Mouse (Mus musculus): ENCODE measurements around the gene Bcl3. TPM values are rescaled to one million over a fixed set of nuclear protein-coding genes. Genes with fewer than 3 reads are reported as not detected.

The Bcl3 gene
- total and polyA plus RNA-seq, 3 experiments: 3.2 to 25.2 (median 15.8) TPM

- TF ChIP-seq HCFC1 (IDR thresholded peaks at IDR 0.05; ENCODE audit: low read depth, low read length) (peak; percentile 17; the same call in 1 of the 2 replicates), POLR2AphosphoS2 (IDR thresholded peaks at IDR 0.05; ENCODE audit: low read depth, low read length) (no peak), POLR2A (IDR thresholded peaks at IDR 0.05; ENCODE audit: low read depth, low read length) (peak; percentile 61), ELF1 (IDR thresholded peaks at IDR 0.05; ENCODE audit: low read depth, low read length) (no peak; the same call in 1 of the 2 replicates), TCF12 (IDR thresholded peaks at IDR 0.05; ENCODE audit: low read depth, low read length) (0 out of 2 replicates have a peak, but pooled peaks have one; percentile 65), ZNF384 (IDR thresholded peaks at IDR 0.05; ENCODE audit: low read depth, low read length) (no peak), UBTF (IDR thresholded peaks at IDR 0.05; ENCODE audit: low read depth, low read length) (no peak), JUN (IDR thresholded peaks at IDR 0.05; ENCODE audit: insufficient read depth, low read depth, low read length) (no peak), MXI1 (IDR thresholded peaks at IDR 0.05; ENCODE audit: low read depth, low read length) (peak; percentile 72; the same call in 1 of the 2 replicates)
These were observed 1.8 kb upstream of the Bcl3 start (continued) for GRCm38 (mm10) chr7:19824182-19824973.

- in situ Hi-C loops (cut with MboI; ENCODE audit: low pct_ligation_motif_present, low pct_unique_long_range_greater_than_20kb, low sequenced_read_pairs) (no loop called here), dilution Hi-C loops (cut with MboI; ENCODE audit: extremely low pct_ligation_motif_present, extremely low pct_unique_long_range_greater_than_20kb, low sequenced_read_pairs) (no loop called here)
- Histone ChIP-seq H3K27me3 (replicated peaks) (no peaks in the 10 kb centered on the region), H3K4me2 (ENCODE audit: insufficient read depth, low read depth, poor library complexity, severe bottlenecking) (peak overlapping the region; percentile 77), H3K9me3 (replicated peaks; ENCODE audit: low read length) (peaks cover 5% of the 10 kb centered on the region), H3K27ac (ENCODE audit: insufficient read depth, low read depth) (peak overlapping the region; percentile 97), H3K9ac (ENCODE audit: insufficient read depth, low read depth) (peak overlapping the region; percentile 93; the same call in 1 of the 2 replicates), H3K4me3 (replicated peaks in 1 of 3; ENCODE audit: low read depth in 2 of 3, low read length in 2 of 3, poor library complexity in 1 of 3) (peak overlapping the region; percentile 64 to 92 (median 82)), H3K79me2 (replicated peaks; ENCODE audit: control insufficient read depth, extremely low read depth, insufficient read depth, poor library complexity, severe bottlenecking) (peaks cover 34% of the 10 kb centered on the region), H3K36me3 (replicated peaks in 1 of 2; ENCODE audit: control insufficient read depth in 1 of 2, insufficient read depth in 1 of 2, low read length in 1 of 2) (peaks cover 13 to 26% of the 10 kb centered on the region in 2 experiments), H3K4me1 (ENCODE audit: control insufficient read depth in 1 of 2, insufficient read depth in 2 of 2) (peaks cover 24 to 49% of the 10 kb centered on the region in 2 experiments)
- peak; percentile 56 for DNase-seq (ENCODE audit: extremely low read depth)
- no peak for TF ChIP-seq NRF1 (IDR thresholded peaks at IDR 0.05; ENCODE audit: low read depth, low read length)
- no peak for TF ChIP-seq GABPA (IDR thresholded peaks at IDR 0.05; ENCODE audit: insufficient replicate concordance, low read depth, low read length)
- TF ChIP-seq MAZ (IDR thresholded peaks at IDR 0.05; ENCODE audit: low read depth, low read length): peak; percentile 68; the same call in 1 of the 2 replicates
- 0 out of 2 replicates have a peak, but pooled peaks have one; percentile 31 for TF ChIP-seq ELF1 (IDR thresholded peaks at IDR 0.05; ENCODE audit: low read depth, low read length)
- no peak for TF ChIP-seq JUND (conservative IDR thresholded peaks at IDR 0.05; ENCODE audit: low read depth, low read length)
- TF ChIP-seq TBP (conservative IDR thresholded peaks at IDR 0.05; ENCODE audit: low read depth, low read length): no peak
- TF ChIP-seq KAT2A (IDR thresholded peaks at IDR 0.05; ENCODE audit: insufficient replicate concordance, low read length): 0 out of 2 replicates have a peak, but pooled peaks have one; percentile 31
- peak; percentile 19; the same call in 1 of the 2 replicates for TF ChIP-seq HCFC1 (IDR thresholded peaks at IDR 0.05; ENCODE audit: low read depth, low read length)
- no peak for TF ChIP-seq POLR2AphosphoS2 (IDR thresholded peaks at IDR 0.05; ENCODE audit: low read depth, low read length)
- TF ChIP-seq SMC3 (IDR thresholded peaks at IDR 0.05; ENCODE audit: low read depth, low read length): no peak
- no peak for TF ChIP-seq USF1 (IDR thresholded peaks at IDR 0.05; ENCODE audit: low read depth, low read length)
- no peak for TF ChIP-seq SIN3A (IDR thresholded peaks at IDR 0.05; ENCODE audit: low read length)
- no peak for TF ChIP-seq ZNF384 (IDR thresholded peaks at IDR 0.05; ENCODE audit: low read depth, low read length)
- no peak for TF ChIP-seq CTCF (conservative IDR thresholded peaks at IDR 0.05 in 1 of 2, IDR thresholded peaks at IDR 0.05 in 1 of 2; ENCODE audit: low read depth in 2 of 2, low read length in 2 of 2)
- no peak; the same call in 1 of the 2 replicates for TF ChIP-seq ETS1 (conservative IDR thresholded peaks at IDR 0.05; ENCODE audit: low read depth, low read length)
- no peak for TF ChIP-seq NELFE (IDR thresholded peaks at IDR 0.05; ENCODE audit: low read depth, low read length)
- no peak for TF ChIP-seq PAX5 (IDR thresholded peaks at IDR 0.05; ENCODE audit: low read length)
- TF ChIP-seq EP300 (IDR thresholded peaks at IDR 0.05; ENCODE audit: low read length): no peak
- peak; percentile 40; the same call in 1 of the 2 replicates for TF ChIP-seq MEF2A (IDR thresholded peaks at IDR 0.05; ENCODE audit: borderline replicate concordance, low read depth, low read length)
- no peak for TF ChIP-seq MAFK (IDR thresholded peaks at IDR 0.05; ENCODE audit: insufficient replicate concordance, low read length)
- TF ChIP-seq BHLHE40 (IDR thresholded peaks at IDR 0.05; ENCODE audit: low read depth, low read length): peak; percentile 27; the same call in 1 of the 2 replicates
- TF ChIP-seq ZKSCAN1 (IDR thresholded peaks at IDR 0.05; ENCODE audit: borderline replicate concordance, low read depth, low read length): no peak
- TF ChIP-seq JUN (IDR thresholded peaks at IDR 0.05; ENCODE audit: insufficient read depth, low read depth, low read length): no peak
- no peak for TF ChIP-seq MAX (IDR thresholded peaks at IDR 0.05; ENCODE audit: low read length)
- no peak for TF ChIP-seq ZMIZ1 (IDR thresholded peaks at IDR 0.05; ENCODE audit: low read depth, low read length)
- no peak for TF ChIP-seq TCF12 (IDR thresholded peaks at IDR 0.05; ENCODE audit: low read depth, low read length)
- TF ChIP-seq MYC (IDR thresholded peaks at IDR 0.05; ENCODE audit: low read depth, low read length): no peak
- no peak for TF ChIP-seq ZC3H11A (IDR thresholded peaks at IDR 0.05; ENCODE audit: low read depth, low read length)
These were observed 949 bp upstream of the Bcl3 start for GRCm38 (mm10) chr7:19823256-19824181.

Data from CH12.LX (cell line).